Mouse (Mus musculus): ENCODE measurements at regions not wholly inside any gene's neighbourhood (a gene's known extent, or its start where the extent isn't known, plus 50 kb on each side); places are given as distances from the start of the nearest gene placed in this dataset.

DNA sequence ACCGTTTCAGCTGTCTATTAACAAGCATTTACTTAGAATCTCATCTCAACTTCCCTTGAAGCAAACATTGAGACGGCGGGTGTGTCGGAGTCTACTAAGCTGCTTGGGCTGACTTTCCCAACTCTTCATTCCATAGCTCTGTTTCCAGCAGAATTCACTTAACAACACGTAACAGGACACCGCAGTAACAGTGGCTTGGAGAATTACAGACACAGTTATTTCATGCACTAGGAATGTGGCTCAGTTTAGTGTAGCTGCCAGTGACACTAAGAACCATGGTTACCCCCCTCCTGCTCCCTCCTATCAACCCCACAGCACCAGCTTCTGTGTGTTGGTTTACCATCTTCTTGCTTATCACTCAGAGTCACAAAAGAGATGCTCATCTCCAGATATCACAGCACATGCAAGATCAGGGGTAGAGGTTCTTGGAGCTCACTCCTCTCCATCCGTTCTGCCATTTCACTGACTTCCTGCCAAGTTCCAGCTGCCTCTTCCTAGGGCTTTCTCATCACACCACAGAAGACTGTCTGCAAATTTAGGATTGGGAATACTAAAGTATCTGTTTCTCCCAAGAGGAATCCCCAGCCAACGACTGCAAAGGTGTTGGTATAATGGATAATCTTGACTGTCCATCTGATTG lies 90.7 kb downstream of the Banf2 start:
- DNase-seq (ENCODE audit: low spot score in 2 of 2) = no peak

DNA sequence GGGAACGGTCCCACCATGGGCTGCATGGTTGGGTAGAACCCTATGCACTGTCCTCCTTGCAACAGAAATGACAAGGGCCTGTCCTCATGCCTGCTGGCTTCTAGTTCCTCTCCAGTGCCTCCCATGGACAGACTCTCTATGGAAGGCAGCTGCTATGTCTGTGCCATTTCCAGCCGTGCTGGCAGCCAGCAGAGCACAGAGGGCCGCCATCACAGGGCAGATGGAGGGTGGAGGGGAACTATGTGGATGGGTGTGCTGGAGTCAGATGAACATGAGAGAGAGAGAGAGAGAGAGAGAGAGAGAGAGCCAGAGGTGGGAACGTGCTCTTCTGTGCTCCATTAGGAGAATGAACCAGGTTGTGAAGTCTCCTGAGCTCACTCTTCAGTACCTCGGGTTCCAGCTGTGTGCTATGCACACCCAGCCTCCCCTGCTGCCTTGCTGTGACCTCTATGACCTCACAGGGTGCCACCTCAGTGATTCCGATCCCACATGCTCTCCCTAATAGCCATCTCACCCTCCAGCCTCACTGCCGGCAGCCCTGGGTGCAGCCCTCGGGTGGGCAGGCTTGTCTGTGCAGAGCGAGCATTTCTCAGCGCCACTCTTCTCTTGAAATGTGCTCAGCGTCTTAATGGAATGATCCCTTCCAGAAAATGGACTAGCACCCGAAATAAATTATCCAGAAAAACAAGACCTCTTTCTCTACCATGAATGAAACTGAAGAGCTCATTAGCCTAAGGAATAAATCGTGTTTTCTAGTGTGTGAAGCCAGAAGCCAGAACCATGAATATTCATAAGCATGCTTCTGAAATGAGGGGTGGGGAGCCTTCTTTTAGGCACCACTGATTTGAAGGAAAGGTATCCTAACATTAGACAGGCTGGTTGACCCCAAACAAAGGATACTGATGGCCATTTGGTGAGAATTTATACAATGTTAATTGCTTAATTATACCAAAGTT lies 94.5 kb downstream of the Banf2 start:
- DNase-seq (ENCODE audit: low spot score in 2 of 2) = peak; percentile 24 to 27

DNA sequence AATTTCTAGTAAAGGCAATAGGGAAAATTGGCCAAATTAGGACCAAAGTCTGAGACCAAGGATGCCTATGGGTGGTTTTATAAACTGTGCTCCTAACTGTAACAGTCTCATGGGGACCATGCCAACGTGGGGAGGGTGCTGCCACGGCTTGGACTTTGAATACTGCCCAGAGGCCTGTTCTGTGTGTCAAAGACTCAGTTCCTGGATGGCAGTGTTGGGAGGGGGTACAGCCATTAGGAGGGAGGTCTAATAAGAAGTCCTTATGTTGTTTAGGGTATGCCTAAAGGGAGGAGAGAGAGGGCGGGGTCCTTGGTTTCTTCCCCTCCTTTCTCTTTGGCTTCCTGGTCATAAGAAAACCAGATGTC lies 95.2 kb downstream of the Banf2 start:
- DNase-seq (ENCODE audit: low spot score in 2 of 2) = peak; percentile 14 to 23

DNA sequence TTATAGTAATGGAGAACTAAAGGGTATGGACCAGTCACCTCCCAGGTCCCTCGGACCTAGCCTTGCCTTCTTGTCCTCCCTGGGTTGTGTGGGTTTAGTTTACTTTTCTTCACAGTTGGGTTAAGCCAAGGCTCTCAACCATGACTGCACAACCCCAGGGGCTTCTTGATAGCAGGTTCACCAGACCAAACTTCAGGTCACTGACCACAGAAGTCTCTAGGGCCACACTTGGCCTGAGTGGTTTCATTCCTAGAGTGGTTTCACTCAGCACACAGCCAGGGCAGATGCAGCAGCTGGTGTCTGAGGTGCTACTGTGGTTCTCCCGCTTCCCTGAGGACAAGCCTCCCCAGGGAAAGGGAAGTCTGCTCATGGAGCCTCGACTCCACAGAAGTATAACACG lies 95.7 kb downstream of the Banf2 start:
- no peak for DNase-seq (ENCODE audit: low spot score in 2 of 2)

DNA sequence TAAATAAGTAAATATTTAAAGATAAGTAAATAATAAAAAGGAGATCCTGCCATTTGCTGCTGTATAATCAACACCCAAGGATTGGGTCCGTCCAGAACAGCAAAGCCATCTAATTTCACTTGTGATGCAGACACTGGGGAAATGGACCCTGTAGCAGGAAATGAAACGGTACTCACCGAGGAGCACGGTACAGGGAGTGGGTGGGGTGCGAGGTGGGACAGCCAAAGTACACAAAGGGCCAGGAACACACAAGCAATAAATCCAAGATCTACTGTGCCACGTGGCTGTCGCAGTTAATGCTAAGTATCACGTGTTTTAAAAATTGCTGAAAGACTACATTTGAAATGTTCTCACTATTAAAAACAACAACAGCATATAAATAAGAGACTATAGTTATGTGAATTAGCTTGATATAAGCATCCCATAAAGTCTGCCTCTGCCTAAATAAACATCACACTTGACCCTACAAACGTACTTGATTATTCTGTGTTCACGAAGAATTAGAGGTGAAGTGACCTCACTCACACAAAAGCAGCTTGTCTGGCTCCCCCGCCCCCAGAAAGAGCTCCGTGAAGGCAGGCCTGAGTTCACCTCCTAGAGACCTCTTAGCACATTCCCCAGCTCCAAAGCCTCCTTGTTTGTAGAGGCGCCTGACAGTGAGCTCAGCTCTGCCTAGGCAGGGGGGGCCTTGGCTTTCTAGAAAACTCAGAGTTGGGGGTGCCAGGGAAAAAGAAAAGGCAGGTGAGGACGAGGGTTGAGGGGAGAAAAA lies 101.1 kb downstream of the Banf2 start:
- no peak for DNase-seq (ENCODE audit: low spot score in 2 of 2)

DNA sequence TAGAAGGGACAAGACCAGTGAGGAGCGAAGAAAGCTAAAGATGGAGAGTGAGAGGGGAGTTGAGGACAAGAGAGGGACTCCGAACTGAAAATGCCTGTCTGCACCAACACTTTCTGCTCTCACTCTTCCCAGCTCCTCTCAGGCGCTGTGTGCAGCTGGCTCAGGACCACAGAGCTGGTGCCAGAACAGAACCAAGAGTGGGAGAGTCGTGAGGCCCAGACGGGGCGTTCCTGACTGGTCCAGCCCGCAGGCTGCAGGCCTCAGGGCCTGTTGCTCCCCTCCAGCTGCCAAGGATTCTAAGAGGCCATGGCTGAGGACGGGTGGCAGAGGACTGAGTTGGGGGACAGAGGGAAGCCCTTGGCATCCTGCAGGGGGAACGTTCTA lies 101.7 kb downstream of the Banf2 start:
- DNase-seq (ENCODE audit: low spot score in 2 of 2) = peak; percentile 34 to 37

DNA sequence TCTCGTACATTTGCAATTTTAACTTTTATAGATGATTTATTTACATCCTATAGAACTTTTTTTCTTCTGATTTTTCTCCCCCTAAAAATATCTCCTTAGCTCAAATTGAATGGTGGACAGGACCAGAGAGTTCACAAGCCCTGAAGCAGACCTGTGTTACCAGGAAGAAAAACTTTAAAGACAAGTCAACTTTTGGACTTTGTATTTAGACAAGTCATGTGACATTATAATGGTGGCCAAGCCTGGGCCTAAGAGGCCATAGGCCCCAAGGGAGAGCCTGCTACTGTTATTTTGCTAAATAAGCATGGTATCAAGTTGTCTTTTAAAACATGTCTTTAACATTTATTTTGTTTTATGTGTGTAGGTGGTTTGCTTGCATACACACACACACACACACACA lies 102.7 kb downstream of the Banf2 start:
- no peak for DNase-seq (ENCODE audit: low spot score in 2 of 2)

DNA sequence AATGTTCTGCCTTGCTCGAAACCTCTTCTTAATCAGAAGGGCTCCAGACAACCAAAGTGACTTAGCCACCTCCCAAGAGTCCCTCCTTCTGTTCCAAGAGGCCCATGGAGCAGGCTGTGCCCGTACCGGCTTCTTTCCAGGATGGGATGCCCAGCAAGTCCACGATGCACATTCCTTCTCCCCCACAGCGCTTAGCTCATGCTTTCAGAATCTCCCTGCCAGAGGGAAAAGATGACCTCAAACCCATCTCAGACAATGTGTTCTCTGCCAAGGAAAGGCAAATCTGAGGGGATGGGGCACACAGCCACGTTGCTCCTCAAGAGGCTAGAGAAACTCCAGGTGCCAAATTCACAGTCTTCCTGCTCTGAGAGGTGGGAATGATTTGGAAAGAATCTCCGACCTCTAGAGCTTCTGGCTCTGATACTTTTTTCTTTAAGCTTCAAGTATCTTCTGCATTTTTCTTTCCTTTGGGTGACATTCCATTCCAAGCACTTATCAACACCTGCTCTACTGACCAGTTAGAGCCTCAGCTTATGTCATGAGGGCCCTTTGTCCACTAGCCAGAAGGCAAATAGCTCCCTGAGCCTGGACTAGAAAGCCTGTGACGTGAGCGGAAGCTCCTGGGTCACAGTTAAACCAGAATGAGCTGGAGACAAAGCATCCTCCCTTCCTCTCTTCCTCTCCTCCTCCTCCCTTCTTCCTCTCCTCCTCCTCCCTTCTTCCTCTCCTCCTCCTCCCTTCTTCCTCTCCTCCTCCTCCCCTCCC lies 110.9 kb downstream of the Banf2 start:
- no peak for DNase-seq (ENCODE audit: low spot score in 2 of 2)

DNA sequence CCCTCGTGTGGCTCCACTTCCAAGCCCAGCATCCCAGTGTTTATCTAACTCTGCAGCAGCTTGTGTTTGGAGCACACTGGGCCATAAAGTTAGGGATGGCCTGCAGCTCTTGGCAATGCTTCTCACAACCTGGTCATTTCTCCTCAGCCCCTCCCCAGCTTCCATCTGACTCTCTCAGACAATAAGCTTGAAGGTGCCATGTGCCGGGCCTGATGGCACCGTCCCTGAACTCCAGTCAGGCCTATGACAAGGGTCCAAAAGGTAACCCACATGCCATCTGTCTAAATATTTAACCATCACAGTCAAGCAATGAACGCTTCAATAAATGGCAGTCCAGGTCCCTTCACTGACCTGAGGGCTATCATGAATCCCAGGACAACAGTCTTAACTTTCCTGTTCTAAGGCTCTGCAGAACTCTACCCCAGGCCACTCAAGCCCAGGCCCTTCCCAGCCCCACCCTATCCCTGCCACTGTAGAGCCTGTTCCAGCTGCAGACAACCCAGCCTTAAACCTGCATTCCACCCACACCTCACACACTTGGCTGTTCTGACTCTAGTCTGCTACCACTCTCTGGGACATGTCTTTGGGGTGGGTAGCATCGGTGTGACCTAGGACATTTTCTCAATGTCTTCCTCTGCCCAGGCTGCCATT lies 111.8 kb downstream of the Banf2 start:
- DNase-seq (ENCODE audit: low spot score in 2 of 2) = no peak

DNA sequence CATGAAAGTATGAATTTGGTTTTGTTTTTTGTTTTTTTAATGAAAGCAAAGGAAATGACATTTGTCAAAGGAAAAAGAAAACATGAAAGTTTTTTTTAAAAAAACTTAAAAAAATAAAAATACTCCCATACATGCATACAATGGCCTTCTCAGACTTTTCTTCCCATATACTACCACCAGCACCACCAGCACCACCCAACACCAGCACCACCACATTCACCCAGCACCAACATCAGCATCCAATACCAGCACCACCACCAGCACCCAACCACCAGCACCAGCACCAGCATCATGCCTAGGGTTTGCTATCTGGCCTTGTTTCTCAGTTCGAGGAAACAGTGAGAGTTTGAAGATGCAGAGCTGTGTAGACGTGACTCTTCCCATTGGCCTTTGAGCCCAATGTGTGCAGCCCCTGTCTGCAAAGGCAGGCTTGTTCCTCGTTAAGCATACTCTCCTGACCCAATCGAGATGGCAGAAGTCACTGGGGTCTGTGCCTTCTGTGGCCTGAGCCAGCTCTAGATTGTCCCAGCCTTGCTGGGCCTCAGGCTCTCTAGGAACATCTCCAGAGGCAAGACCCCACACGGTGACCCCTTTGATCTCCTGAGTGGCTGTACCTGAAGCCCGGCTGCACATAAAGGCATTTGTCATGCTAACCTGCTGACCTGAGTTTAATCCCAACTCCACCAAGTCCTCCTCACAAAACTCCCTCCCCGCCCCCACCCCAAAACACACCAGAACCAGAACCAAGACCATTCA lies 113.8 kb upstream of the Mgme1 start:
- no peak for DNase-seq (ENCODE audit: low spot score in 2 of 2)

DNA sequence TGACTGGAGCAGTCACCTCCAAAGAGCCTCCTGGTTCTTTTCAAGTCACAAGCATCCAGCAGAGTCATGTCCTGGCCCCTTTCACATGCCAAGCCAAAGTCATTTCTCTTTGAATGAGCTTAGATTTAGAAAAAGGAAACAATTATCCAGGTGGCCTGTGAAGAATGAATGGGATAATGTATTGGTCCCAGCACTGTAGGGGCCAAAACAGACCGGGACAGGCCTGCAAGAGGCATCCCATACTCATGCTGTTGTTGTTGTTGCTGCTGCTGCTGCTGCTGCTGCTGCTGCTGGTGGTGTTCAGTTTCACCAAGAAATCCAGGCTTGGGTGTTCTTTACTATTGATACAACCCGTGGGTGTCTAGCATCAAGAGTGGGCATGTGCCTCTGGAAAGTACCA lies 113.1 kb upstream of the Mgme1 start:
- no peak for DNase-seq (ENCODE audit: low spot score in 2 of 2)

DNA sequence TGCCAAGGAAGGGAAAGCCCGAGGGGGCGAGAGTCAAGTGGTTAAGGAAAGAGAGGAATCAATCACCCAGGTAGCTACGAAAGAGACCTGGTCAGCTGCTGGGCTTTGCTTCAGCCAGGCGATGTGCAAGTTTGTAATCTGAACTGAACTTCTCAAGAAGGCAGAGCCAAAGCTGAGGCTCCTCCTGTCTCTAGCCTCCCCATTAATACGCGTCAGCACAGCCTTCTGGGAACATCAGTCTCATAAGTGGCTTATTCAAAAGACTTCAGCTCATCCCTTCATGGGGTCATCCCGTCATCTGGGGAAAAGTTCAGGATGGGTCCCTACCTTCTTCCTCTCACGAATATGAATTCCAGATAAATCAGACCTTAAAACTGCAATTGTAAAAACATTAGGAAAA lies 112.2 kb upstream of the Mgme1 start:
- no peak for DNase-seq (ENCODE audit: low spot score in 2 of 2)

DNA sequence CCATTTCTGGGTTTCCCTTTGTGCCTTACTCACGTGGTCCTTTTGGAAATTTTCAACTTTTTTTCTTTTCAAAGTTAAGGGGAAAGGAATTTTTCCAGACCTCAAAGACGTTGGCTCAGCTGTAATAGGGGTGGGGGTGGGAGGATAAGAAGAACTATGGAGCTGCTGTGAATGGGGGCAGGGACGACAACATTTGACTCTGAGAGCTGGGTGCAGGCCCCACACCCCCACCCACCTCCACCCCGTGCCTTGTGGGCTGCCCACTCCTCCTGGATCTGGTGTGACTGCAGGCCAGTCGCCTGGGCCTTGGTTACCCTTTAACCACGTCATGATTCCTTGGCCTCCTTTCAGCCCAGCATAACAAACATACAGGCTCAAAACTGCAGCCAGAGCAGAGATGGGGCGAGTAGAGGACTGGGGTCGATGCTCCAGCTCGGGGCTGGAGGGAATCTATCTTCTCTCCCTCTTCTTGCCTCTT lies 110.6 kb upstream of the Mgme1 start:
- DNase-seq (ENCODE audit: low spot score in 2 of 2) = no peak

DNA sequence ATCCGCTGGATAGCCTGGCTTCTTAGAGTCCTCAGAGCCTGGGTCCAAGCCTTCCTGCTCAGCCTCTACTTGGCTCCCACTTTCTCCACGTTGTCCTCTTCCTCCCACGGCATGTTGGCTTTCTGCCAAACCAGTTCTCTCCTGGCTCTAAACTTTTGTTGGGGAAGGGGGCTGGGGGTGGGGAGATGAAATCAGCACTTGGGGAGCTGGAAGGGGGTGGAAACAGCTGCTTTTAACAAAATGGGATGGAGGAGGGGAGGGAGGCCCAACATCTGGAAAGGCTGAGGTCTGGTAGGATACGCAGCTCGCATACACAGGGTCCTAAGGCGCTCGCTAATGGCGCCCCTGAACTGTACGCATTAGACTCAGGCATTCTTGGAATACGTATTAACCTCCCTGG lies 110.0 kb upstream of the Mgme1 start:
- no peak for DNase-seq (ENCODE audit: low spot score in 2 of 2)

DNA sequence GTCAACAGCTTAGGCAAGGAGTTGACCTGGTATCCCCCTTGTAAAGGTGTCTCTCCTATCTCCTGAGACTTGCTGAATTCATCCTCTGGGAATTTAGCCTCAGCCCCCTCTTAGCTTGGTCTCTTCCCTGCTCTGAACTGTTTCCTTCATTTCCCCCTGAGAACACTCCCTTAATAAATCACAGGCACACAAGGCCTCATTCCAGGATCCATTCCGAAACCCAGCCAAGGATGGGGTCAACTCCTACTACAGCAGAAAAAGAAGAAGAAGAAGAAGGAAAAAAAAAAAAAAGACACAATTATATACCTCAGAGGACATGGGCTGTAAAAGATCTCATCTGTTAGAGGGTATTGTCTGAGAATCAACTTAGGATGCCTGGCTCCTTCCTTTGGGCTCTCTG lies 108.6 kb upstream of the Mgme1 start:
- DNase-seq (ENCODE audit: low spot score in 2 of 2) = no peak

DNA sequence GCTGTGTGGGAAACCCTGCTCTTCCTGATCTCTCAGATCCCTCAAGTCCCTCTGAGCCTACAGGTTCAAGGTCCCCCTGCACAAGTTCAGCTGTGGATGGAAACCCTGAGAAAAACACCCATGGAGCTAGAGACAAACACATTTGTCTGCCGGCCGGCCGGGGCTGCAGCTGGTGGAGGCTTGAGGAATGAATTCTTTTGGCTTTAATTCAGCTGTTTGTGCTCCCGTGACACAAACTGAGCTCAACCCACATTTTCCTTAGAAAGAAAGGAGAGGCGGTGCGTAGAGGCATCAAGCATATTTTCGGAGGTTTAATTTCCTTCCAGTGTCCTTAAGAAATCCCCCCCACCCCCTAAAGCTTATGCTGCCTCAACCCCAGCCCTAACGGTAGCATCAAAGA lies 106.4 kb upstream of the Mgme1 start:
- DNase-seq (ENCODE audit: low spot score in 2 of 2) = peak in 1 of 2 experiments; percentile 34

DNA sequence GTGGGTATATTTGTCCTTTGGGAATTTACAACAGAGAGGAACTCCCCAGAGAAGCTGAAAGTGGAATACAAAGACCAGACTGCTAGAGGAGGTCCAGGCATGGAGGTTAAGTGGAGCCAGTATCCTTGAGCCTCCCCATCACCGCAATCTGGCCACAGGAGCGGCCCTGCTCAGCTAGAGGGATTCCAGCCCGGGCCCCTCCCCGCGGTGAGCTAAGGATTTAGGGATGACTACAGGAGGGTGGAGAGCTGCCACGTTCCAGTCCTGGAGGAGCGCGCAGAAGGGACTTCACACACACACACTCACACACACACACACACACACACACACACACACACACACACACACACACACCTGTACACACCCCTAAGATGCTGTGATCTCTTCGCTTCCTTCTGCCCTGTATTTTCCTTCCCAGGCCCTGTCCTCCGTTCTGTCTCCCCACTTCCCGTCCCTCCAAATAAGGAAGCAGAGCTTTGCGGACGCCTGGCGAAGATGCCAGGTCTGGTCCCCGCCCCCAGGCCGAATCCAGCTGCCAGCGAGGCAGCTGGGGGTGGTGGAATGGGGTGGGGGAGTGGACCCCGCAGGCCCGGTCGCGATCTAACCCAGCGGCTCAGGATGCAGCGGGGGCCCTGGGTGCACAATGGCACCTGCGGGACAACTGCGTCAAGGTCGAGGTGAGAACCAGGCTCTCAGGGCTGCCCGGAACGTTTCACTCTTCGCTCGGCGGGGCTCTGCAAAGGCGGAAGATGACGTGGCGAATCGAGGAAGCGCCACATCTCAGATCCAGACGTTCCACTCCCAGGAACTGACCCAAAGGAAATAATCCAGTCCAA lies 105.3 kb upstream of the Mgme1 start:
- DNase-seq (ENCODE audit: low spot score in 2 of 2) = peak; percentile 58 to 69

DNA sequence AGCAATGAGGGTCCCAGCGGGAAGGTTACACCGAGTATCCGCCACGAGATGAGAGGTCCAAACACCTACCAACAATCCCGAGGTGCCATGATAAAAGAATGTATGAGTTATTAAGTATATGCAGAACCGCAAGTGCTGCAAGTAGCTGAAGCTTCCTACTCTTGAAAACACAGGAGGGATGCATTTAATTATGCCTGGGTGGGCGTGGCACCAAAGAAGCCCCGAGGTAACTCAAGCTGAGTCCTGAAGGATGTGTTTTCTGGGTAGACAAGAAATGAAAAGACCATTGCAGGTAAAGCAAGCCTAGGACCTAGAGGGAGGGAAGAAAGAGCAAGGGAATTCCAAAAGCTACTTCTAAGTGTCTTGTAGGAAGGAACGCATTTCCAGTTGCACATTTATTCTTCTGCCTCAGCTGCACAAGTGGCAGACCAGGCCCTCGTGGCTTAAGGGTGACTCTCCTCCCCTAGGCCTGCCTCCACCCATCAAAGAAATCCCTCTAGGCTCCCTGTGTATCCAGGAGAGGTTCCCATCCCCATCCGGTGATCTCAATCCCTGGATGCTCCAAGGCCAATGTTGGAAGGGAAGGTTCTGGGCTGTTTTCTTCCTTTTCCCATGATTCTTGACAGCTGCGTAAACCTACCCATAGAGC lies 104.2 kb upstream of the Mgme1 start:
- no peak for DNase-seq (ENCODE audit: low spot score in 2 of 2)

DNA sequence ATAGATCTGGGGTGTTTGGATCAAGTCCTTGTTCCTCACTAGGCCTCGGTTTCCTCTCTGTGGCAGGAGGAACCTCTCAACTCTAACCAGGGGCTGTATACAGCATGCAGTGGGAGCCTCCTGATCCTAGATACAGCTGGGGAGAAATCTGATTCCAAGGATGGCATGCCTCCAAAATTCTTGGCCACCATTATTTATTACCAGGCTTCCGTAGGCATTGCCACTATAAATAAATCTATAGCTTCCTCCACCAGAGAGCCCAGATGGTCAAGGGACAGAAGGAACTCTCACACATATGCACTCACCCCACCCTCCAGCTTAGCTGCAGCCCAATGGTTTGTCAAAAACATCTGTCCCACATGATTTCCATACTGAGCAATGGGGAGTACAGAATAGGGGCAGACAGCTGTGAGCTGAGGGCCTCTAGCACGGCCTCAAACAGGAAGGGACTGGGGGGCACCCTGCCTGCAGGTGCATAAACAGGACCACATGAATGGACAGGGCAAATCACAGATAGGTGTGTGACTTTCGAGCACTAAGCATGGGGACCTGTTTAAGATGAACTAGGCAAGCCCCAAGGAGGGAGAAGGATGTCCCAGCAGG lies 100.8 kb upstream of the Mgme1 start:
- no peak for DNase-seq (ENCODE audit: low spot score in 2 of 2)
